ENCODE assay signal across 8 mouse cellular contexts in genomic region chr15:81871604-81872261, GRCm38 (mm10). TPM values are rescaled to one million over a fixed set of nuclear protein-coding genes. Genes with fewer than 3 reads are reported as not detected.
DNase-seq lines count a peak whose midpoint lies in the region; ATAC-seq lines count a peak whose summit lies in the region.

Gene Phf5a, minus strand, starts transcription at chr15:81871911.

- ATAC-seq in erythroblast, adult 5-6 weeks (replicated peaks; ENCODE audit: low FRiP score, poor library complexity, severe bottlenecking): peak; percentile 87
- ATAC-seq in kidney, embryonic 15.5 days (replicated peaks; ENCODE audit: low FRiP score): peak; percentile 88
- peak; percentile 85 for ATAC-seq in liver, embryonic 12.5 days
- ATAC-seq in stomach, embryonic 15.5 days (ENCODE audit: insufficient read depth, low FRiP score, low read depth): peak; percentile 90

- H3K9me3 ChIP-seq in heart, embryonic 10.5 days: no peaks in the 10 kb centered on the region
- H3K9me3 ChIP-seq in kidney, embryonic 15.5 days (replicated peaks): no peaks in the 10 kb centered on the region
- H3K9me3 ChIP-seq in liver, embryonic 12.5 days (replicated peaks): no peaks in the 10 kb centered on the region
- no peaks in the 10 kb centered on the region for H3K9me3 ChIP-seq in stomach, embryonic 15.5 days

- DNase-seq in A20 (ENCODE audit: low read depth, low spot score): peak; percentile 98
- DNase-seq in adrenal gland, postnatal 36 days: peak; percentile 87 to 89
- DNase-seq in heart, embryonic 10.5 days (ENCODE audit: low spot score): peak; percentile 97
- DNase-seq in natural killer cell, adult 2 months (ENCODE audit: low spot score in 2 of 2): peak; percentile 81 to 83

- WGBS in heart, embryonic 10.5 days: under 1% methylated on average over 30 of the region's 30 CpGs
- under 1% methylated on average over 30 of the region's 30 CpGs for WGBS in kidney, embryonic 15.5 days
- WGBS in liver, embryonic 12.5 days (ENCODE audit: insufficient replicate concordance): under 1% methylated on average over 30 of the region's 30 CpGs
- WGBS in stomach, embryonic 15.5 days: under 1% methylated on average over 30 of the region's 30 CpGs

- H3K4me1 ChIP-seq in heart, embryonic 10.5 days: peaks cover 7% of the 10 kb centered on the region
- H3K4me1 ChIP-seq in kidney, embryonic 15.5 days: peaks cover 23% of the 10 kb centered on the region
- peaks cover 49% of the 10 kb centered on the region for H3K4me1 ChIP-seq in liver, embryonic 12.5 days
- H3K4me1 ChIP-seq in stomach, embryonic 15.5 days: peaks cover 11% of the 10 kb centered on the region

- H3K9ac ChIP-seq in kidney, embryonic 15.5 days: peak within 1 kb of the TSS; percentile 93
- peak within 1 kb of the TSS; percentile 85 for H3K9ac ChIP-seq in liver, embryonic 12.5 days
- peak within 1 kb of the TSS; percentile 92 for H3K9ac ChIP-seq in stomach, embryonic 15.5 days

- peaks cover 42% of the 10 kb centered on the region for H3K36me3 ChIP-seq in heart, embryonic 10.5 days
- peaks cover 46% of the 10 kb centered on the region for H3K36me3 ChIP-seq in kidney, embryonic 15.5 days
- peaks cover 43% of the 10 kb centered on the region for H3K36me3 ChIP-seq in liver, embryonic 12.5 days
- H3K36me3 ChIP-seq in stomach, embryonic 15.5 days: peaks cover 36% of the 10 kb centered on the region

- peak within 1 kb of the TSS; percentile 81 for H3K4me2 ChIP-seq in kidney, embryonic 15.5 days
- H3K4me2 ChIP-seq in liver, embryonic 12.5 days: peak within 1 kb of the TSS; percentile 88
- H3K4me2 ChIP-seq in stomach, embryonic 15.5 days: peak within 1 kb of the TSS; percentile 84

- peak within 1 kb of the TSS; percentile 98 for H3K27ac ChIP-seq in heart, embryonic 10.5 days
- H3K27ac ChIP-seq in kidney, embryonic 15.5 days: peak within 1 kb of the TSS; percentile 99
- H3K27ac ChIP-seq in liver, embryonic 12.5 days: peak within 1 kb of the TSS; percentile 96
- peak within 1 kb of the TSS; percentile 100 for H3K27ac ChIP-seq in stomach, embryonic 15.5 days

- no peaks in the 10 kb centered on the region for H3K27me3 ChIP-seq in heart, embryonic 10.5 days (ENCODE audit: insufficient read depth, poor library complexity, severe bottlenecking)
- no peaks in the 10 kb centered on the region for H3K27me3 ChIP-seq in kidney, embryonic 15.5 days
- H3K27me3 ChIP-seq in liver, embryonic 12.5 days (replicated peaks): no peaks in the 10 kb centered on the region
- H3K27me3 ChIP-seq in stomach, embryonic 15.5 days (replicated peaks): no peaks in the 10 kb centered on the region

- peak within 1 kb of the TSS; percentile 93 for H3K4me3 ChIP-seq in heart, embryonic 10.5 days
- peak within 1 kb of the TSS; percentile 100 for H3K4me3 ChIP-seq in kidney, embryonic 15.5 days (replicated peaks)
- peak within 1 kb of the TSS; percentile 93 for H3K4me3 ChIP-seq in liver, embryonic 12.5 days
- H3K4me3 ChIP-seq in stomach, embryonic 15.5 days (replicated peaks): peak within 1 kb of the TSS; percentile 99

RNA-seq across cellular contexts. Expression of gene Phf5a, which starts in this region (rescaled TPM):
- 10 to 100 TPM; 57.8 to 59.2 TPM for total RNA-seq in adrenal gland, postnatal 36 days (2021)
- total RNA-seq in erythroblast, adult 5-6 weeks (2015; ENCODE audit: low replicate concordance): 29.7 and 33.0 TPM in 2 replicates
- 19.8 and 45.9 TPM in 2 replicates for total RNA-seq in erythroblast, adult 5-6 weeks (2017; ENCODE audit: low replicate concordance)
- polyA plus RNA-seq in heart, embryonic 10.5 days (2016; fragmentation: Nextera tagmentation; extraction: Ambion mirVana): 154 and 200 TPM in 2 replicates
- polyA plus RNA-seq in kidney, embryonic 15.5 days (2015; fragmentation: Nextera tagmentation; extraction: Ambion mirVana): 159 and 163 TPM in 2 replicates
- 140 and 145 TPM in 2 replicates for polyA plus RNA-seq in liver, embryonic 12.5 days (2016; fragmentation: Nextera tagmentation; extraction: Ambion mirVana)
- 128 and 134 TPM in 2 replicates for polyA plus RNA-seq in stomach, embryonic 15.5 days (2015; fragmentation: Nextera tagmentation; extraction: Ambion mirVana)

Comparison
In these comparisons a context has a peak if more than half of its experiments do, and no peak if none do; other contexts are left out.
1. Peak in every context shown above with its lines: DNase-seq, ATAC-seq, H3K4me3 ChIP-seq and H3K27ac ChIP-seq.